Mouse (Mus musculus): ENCODE results near the gene Ldlrap1. TPM values are rescaled to one million over a fixed set of nuclear protein-coding genes. Genes with fewer than 3 reads are reported as not detected.
A peak's percentile ranks its signal among the peaks of the same experiment; 100 is the strongest.

Ldlrap1 gene
- polyA plus RNA-seq, 1 experiment, result 19.0 TPM

DNA sequence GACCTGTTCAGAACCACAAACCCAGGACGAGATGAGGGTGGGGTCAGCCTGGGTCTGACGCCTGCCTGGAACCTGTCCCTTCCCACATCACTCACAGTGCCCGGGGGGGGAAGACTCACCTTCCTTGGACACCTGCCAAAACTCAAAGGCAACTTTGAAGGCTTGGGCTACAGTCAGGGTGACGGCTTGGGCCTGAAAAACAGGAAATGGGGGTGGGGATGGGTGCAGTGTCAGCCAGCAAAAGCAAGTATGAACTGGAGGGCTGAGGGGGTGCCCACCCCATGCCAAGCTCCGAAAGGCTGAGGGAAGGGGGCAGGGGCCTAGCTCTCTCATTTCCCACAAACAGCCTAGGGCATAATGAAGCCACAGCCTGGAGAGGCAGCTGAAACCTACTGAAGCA lies 17.6 kb downstream of the Ldlrap1 start:
- Histone ChIP-seq H3K36me3 (ENCODE audit: control insufficient read depth, insufficient read depth) (peaks cover 4% of the 10 kb centered on the region), H3K4me3 (no peak overlapping the region), H3K4me2 (ENCODE audit: low read depth) (no peak overlapping the region), H3K79me2 (ENCODE audit: control insufficient read depth, insufficient read depth) (no peaks in the 10 kb centered on the region), H3K27me3 (ENCODE audit: control insufficient read depth, insufficient read depth, insufficient read length) (no peaks in the 10 kb centered on the region), H3ac (ENCODE audit: control insufficient read depth, insufficient read length) (no peak overlapping the region)
- TF ChIP-seq REST (IDR thresholded peaks at IDR 0.05; ENCODE audit: insufficient read depth, insufficient read length) (no peak), USF1 (IDR thresholded peaks at IDR 0.05; ENCODE audit: low read depth) (no peak), MYOG (IDR thresholded peaks at IDR 0.05; ENCODE audit: control insufficient read depth in 1 of 3, insufficient read depth in 1 of 3, insufficient read length in 2 of 3, low read depth in 2 of 3) (no peak), TCF3 (IDR thresholded peaks at IDR 0.05; ENCODE audit: insufficient read length, low read depth) (no peak), SRF (IDR thresholded peaks at IDR 0.05; ENCODE audit: control insufficient read depth, insufficient read length, low read depth) (no peak), E2F4 (IDR thresholded peaks at IDR 0.05; ENCODE audit: insufficient read depth) (no peak), POLR2AphosphoS2 (IDR thresholded peaks at IDR 0.05; ENCODE audit: insufficient read length, low read depth) (no peak), CEBPB (IDR thresholded peaks at IDR 0.05; ENCODE audit: insufficient read depth, poor library complexity, severe bottlenecking) (no peak), MAX (IDR thresholded peaks at IDR 0.05; ENCODE audit: low read depth) (no peak), POLR2A (IDR thresholded peaks at IDR 0.05; ENCODE audit: insufficient read length, low read depth) (no peak), TCF12 (IDR thresholded peaks at IDR 0.05; ENCODE audit: insufficient read depth, poor library complexity, severe bottlenecking) (no peak), MYOD1 (IDR thresholded peaks at IDR 0.05; ENCODE audit: control insufficient read depth in 1 of 3, insufficient read length in 2 of 3, low read depth in 2 of 3) (no peak)

DNA sequence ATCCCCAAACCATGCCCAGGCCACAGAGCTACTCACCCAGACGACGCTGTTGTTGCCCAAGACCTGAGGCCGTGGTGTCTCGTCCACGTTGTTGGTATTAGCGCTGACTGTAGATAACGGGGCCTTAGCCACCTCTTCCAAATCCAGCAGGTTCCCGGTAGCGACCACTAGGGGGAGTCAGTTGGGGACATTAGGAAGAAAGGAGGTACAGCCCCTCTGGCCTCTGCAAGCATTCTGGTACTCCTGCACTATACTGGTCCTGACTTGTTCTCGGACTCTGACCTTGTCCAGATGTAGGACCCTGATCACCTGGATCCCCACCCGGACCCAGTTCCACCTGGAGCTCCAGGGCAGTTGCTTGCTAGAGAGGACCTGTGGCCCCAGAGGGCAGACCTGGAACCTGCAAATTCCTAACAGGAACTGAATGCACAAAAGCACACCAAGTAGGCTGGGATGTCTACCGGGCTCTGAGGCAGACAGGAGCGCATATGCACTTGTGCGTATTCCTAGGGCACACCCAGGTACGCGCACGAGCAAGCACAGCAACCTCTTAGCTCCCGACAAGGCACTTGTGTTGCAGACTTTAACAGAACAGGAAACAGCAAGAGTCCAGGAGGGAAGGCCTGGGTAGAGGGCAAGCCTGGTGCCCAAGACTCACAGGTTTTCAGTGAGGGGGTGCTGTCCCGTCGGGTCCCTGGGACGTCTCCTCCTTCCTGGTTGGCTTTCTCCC lies 18.4 kb downstream of the Ldlrap1 start:
- H3ac ChIP-seq (ENCODE audit: control insufficient read depth, insufficient read length), result no peak overlapping the region
- no peak overlapping the region for H3K4me3 ChIP-seq
- no peaks in the 10 kb centered on the region for H3K79me2 ChIP-seq (ENCODE audit: control insufficient read depth, insufficient read depth)
- TF ChIP-seq CEBPB (IDR thresholded peaks at IDR 0.05; ENCODE audit: insufficient read depth, poor library complexity, severe bottlenecking), result no peak
- no peak for TF ChIP-seq USF1 (IDR thresholded peaks at IDR 0.05; ENCODE audit: low read depth)
- no peak for TF ChIP-seq POLR2AphosphoS2 (IDR thresholded peaks at IDR 0.05; ENCODE audit: insufficient read length, low read depth)
- TF ChIP-seq REST (IDR thresholded peaks at IDR 0.05; ENCODE audit: insufficient read depth, insufficient read length), result no peak
- TF ChIP-seq E2F4 (IDR thresholded peaks at IDR 0.05; ENCODE audit: insufficient read depth), result no peak
- no peak for TF ChIP-seq POLR2A (IDR thresholded peaks at IDR 0.05; ENCODE audit: insufficient read length, low read depth)
- no peak for TF ChIP-seq SRF (IDR thresholded peaks at IDR 0.05; ENCODE audit: control insufficient read depth, insufficient read length, low read depth)
- no peak for TF ChIP-seq TCF12 (IDR thresholded peaks at IDR 0.05; ENCODE audit: insufficient read depth, poor library complexity, severe bottlenecking)
- no peak for TF ChIP-seq MYOD1 (IDR thresholded peaks at IDR 0.05; ENCODE audit: control insufficient read depth in 1 of 3, insufficient read length in 2 of 3, low read depth in 2 of 3)
- no peak for TF ChIP-seq MAX (IDR thresholded peaks at IDR 0.05; ENCODE audit: low read depth)
- no peak for TF ChIP-seq MYOG (IDR thresholded peaks at IDR 0.05; ENCODE audit: control insufficient read depth in 1 of 3, insufficient read depth in 1 of 3, insufficient read length in 2 of 3, low read depth in 2 of 3)
- TF ChIP-seq TCF3 (IDR thresholded peaks at IDR 0.05; ENCODE audit: insufficient read length, low read depth), result no peak
- H3K36me3 ChIP-seq (ENCODE audit: control insufficient read depth, insufficient read depth), result peaks cover 4% of the 10 kb centered on the region
- H3K4me2 ChIP-seq (ENCODE audit: low read depth), result no peak overlapping the region
- H3K27me3 ChIP-seq (ENCODE audit: control insufficient read depth, insufficient read depth, insufficient read length), result no peaks in the 10 kb centered on the region

DNA sequence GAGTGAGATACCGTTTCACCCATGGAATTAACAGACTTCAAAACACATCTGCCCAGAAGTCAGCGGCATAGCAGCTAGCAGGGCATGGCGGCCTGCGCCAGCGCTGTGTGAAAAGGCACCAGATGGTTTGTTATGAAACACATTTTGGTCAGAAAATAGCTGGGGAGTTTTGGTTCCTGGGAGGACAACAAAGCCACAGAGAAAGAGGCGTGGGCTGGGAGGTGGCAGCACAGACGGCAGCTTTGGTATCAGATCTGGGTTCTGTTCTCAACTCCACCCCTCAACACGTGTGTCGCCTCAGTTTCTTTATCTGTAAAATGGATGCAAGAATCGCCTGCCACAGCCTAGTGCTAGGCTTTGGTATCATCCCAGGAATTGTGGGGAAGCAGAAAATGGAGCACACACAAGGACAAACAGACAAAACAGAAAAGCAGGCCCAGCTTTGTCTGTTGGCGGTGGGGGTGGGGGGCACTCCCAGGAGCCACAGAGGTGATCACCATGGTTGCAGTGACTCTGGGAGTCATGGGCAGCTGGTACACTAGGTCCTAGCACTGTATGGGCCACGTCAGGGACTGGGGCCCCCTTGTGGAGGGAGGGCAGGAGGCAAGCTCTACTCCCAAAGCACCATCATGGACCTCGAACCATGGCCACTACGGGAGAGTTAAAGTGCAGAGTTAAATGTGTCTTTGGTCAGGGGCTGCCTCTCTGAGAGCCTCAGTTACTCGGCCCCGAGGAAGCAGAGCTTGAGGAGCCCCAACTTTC lies 21.7 kb downstream of the Ldlrap1 start:
- no peaks in the 10 kb centered on the region for H3K79me2 ChIP-seq (ENCODE audit: control insufficient read depth, insufficient read depth)
- H3K36me3 ChIP-seq (ENCODE audit: control insufficient read depth, insufficient read depth), result peaks cover 4% of the 10 kb centered on the region
- no peaks in the 10 kb centered on the region for H3K27me3 ChIP-seq (ENCODE audit: control insufficient read depth, insufficient read depth, insufficient read length)
- no peak overlapping the region for H3K4me3 ChIP-seq
- H3ac ChIP-seq (ENCODE audit: control insufficient read depth, insufficient read length), result no peak overlapping the region
- TF ChIP-seq POLR2A (IDR thresholded peaks at IDR 0.05; ENCODE audit: insufficient read length, low read depth), result no peak
- TF ChIP-seq MAX (IDR thresholded peaks at IDR 0.05; ENCODE audit: low read depth), result no peak
- TF ChIP-seq POLR2AphosphoS2 (IDR thresholded peaks at IDR 0.05; ENCODE audit: insufficient read length, low read depth), result no peak
- peak in 1 of 3 experiments; percentile 32 for TF ChIP-seq MYOD1 (IDR thresholded peaks at IDR 0.05; ENCODE audit: control insufficient read depth in 1 of 3, insufficient read length in 2 of 3, low read depth in 2 of 3)
- TF ChIP-seq MYOG (IDR thresholded peaks at IDR 0.05; ENCODE audit: control insufficient read depth in 1 of 3, insufficient read depth in 1 of 3, insufficient read length in 2 of 3, low read depth in 2 of 3), result peak in 1 of 3 experiments; percentile 13
- no peak for TF ChIP-seq CEBPB (IDR thresholded peaks at IDR 0.05; ENCODE audit: insufficient read depth, poor library complexity, severe bottlenecking)
- no peak for TF ChIP-seq TCF3 (IDR thresholded peaks at IDR 0.05; ENCODE audit: insufficient read length, low read depth)
- H3K4me2 ChIP-seq (ENCODE audit: low read depth), result no peak overlapping the region

DNA sequence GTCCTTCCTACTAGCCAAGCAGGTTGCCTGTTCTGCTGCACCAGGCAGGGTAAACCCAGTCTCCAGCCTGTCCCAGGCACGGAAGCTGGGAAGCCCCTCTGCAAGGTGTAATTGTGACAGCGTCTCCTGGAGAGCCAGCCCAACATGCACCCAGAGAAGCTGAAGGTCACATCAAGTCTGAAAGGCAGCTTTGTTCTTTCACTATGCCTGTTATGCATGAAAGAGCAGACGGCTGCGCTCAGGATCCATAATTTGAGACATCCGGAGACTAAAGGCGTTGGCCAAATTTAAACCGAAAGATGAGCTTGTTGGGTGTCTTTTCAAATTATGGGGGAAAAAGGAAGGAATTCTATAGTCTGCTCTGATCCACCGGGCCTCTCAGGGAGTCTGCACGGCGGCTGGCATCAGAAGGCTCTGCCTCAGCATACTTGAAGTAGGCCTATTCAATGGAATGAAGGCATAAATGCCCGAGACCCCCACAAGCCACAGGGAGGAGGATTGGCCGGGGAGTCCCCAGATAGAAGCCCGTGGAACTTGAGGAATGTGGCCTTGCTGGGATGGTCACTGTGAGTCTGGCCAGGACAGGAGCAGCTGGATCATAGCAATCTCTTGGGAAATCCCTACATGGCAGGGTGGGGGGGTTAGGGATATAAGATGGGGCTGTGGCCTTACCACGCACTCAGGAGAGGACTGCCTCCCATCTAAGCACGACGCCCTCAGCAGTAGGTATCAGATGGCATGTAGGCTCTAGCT lies 23.8 kb downstream of the Ldlrap1 start:
- Histone ChIP-seq H3K79me2 (ENCODE audit: control insufficient read depth, insufficient read depth) (no peaks in the 10 kb centered on the region), H3K27me3 (ENCODE audit: control insufficient read depth, insufficient read depth, insufficient read length) (no peaks in the 10 kb centered on the region), H3K36me3 (ENCODE audit: control insufficient read depth, insufficient read depth) (peaks cover 4% of the 10 kb centered on the region), H3ac (ENCODE audit: control insufficient read depth, insufficient read length) (no peak overlapping the region), H3K4me3 (no peak overlapping the region), H3K4me2 (ENCODE audit: low read depth) (peak overlapping the region; percentile 43)
- TF ChIP-seq POLR2A (IDR thresholded peaks at IDR 0.05; ENCODE audit: insufficient read length, low read depth) (peak; percentile 34), REST (IDR thresholded peaks at IDR 0.05; ENCODE audit: insufficient read depth, insufficient read length) (no peak), E2F4 (IDR thresholded peaks at IDR 0.05; ENCODE audit: insufficient read depth) (no peak), POLR2AphosphoS2 (IDR thresholded peaks at IDR 0.05; ENCODE audit: insufficient read length, low read depth) (no peak), TCF3 (IDR thresholded peaks at IDR 0.05; ENCODE audit: insufficient read length, low read depth) (no peak), USF1 (IDR thresholded peaks at IDR 0.05; ENCODE audit: low read depth) (no peak), MYOD1 (IDR thresholded peaks at IDR 0.05; ENCODE audit: control insufficient read depth in 1 of 3, insufficient read length in 2 of 3, low read depth in 2 of 3) (peak in 2 of 3 experiments; percentile 16 to 74), MAX (IDR thresholded peaks at IDR 0.05; ENCODE audit: low read depth) (no peak), TCF12 (IDR thresholded peaks at IDR 0.05; ENCODE audit: insufficient read depth, poor library complexity, severe bottlenecking) (peak; percentile 61), MYOG (IDR thresholded peaks at IDR 0.05; ENCODE audit: control insufficient read depth in 1 of 3, insufficient read depth in 1 of 3, insufficient read length in 2 of 3, low read depth in 2 of 3) (peak; percentile 15 to 87 (median 48)), SRF (IDR thresholded peaks at IDR 0.05; ENCODE audit: control insufficient read depth, insufficient read length, low read depth) (no peak), CEBPB (IDR thresholded peaks at IDR 0.05; ENCODE audit: insufficient read depth, poor library complexity, severe bottlenecking) (peak; percentile 23; the same call in 1 of the 2 replicates)
